Mouse (Mus musculus) hindbrain, embryonic 13.5 days (tissue): ENCODE measurements around the gene Lix1l. TPM values are rescaled to one million over a fixed set of nuclear protein-coding genes. Genes with fewer than 3 reads are reported as not detected.
A peak's percentile ranks its signal among the peaks of the same experiment; 100 is the strongest.

Experiments
- ATAC-seq: fragments of 200-750 bp; cut with Nextera tagmentation; 2 replicates; pipeline ENCODE4 v1.8.0; 2017; ENCODE audit warnings: moderate TSS enrichment; ENCODE audit not compliant: low FRiP score
- H3K27ac ChIP-seq: fragments of 300-500 bp; sonication (generic); 2 replicates; pipeline ENCODE4 v1.5.1; 2015; ENCODE audit warnings: inconsistent platforms, mild to moderate bottlenecking, moderate library complexity
- H3K27me3 ChIP-seq: fragments of 300-500 bp; sonication (generic); 2 replicates; pipeline ENCODE4 v1.6.1; 2015; ENCODE audit warnings: mild to moderate bottlenecking, inconsistent platforms
- H3K36me3 ChIP-seq: fragments of 300-500 bp; sonication (generic); 2 replicates; pipeline ENCODE4 v1.6.1; 2015; ENCODE audit warnings: mild to moderate bottlenecking, inconsistent platforms
- H3K4me1 ChIP-seq: fragments of 300-500 bp; sonication (generic); replicated peaks from 2 replicates; pipeline ENCODE4 v1.6.1; 2015; ENCODE audit warnings: inconsistent platforms
- H3K4me2 ChIP-seq: fragments of 300-500 bp; sonication (generic); 2 replicates; pipeline ENCODE4 v1.6.1; 2015; ENCODE audit warnings: inconsistent platforms, mild to moderate bottlenecking, moderate library complexity
- H3K4me3 ChIP-seq: fragments of 300-500 bp; sonication (generic); 2 replicates; pipeline ENCODE4 v1.5.1; 2015; ENCODE audit warnings: mild to moderate bottlenecking, inconsistent platforms
- H3K9ac ChIP-seq: fragments of 300-500 bp; sonication (generic); 2 replicates; pipeline ENCODE4 v1.6.1; 2015; ENCODE audit warnings: mild to moderate bottlenecking, inconsistent platforms
- H3K9me3 ChIP-seq: fragments of 300-500 bp; sonication (generic); 2 replicates; pipeline ENCODE4 v1.6.1; 2016; ENCODE audit warnings: inconsistent platforms
- WGBS: fragments of 180-500 bp; shearing (Covaris S2); methylation state at CpG from one replicate; pipeline ENCODE4 v1.1.7; 2015; 5-methylcytosine and 5-hydroxymethylcytosine counted together
- polyA plus RNA-seq: library from polyadenylated mRNA; unstranded; fragments of >200 nt; fragmentation: Nextera tagmentation; extraction: Ambion mirVana; gene quantifications from 2 replicates; pipeline ENCODE4 v1.2.1, GENCODE M21; 2015

Lix1l gene
- polyA plus RNA-seq, 1 experiment from 2014 or later, result 7.3 TPM

GRCm38 (mm10) chr3:96579239-96579750 lies 21.7 kb upstream of the Lix1l start:
- WGBS, result 71% methylated on average over 4 of the region's 4 CpGs
- ATAC-seq, result no peak
- H3K4me2 ChIP-seq, result no peak overlapping the region
- peaks cover 11% of the 10 kb centered on the region for H3K27me3 ChIP-seq
- no peak overlapping the region for H3K4me3 ChIP-seq
- no peaks in the 10 kb centered on the region for H3K36me3 ChIP-seq
- H3K4me1 ChIP-seq, result peaks cover 31% of the 10 kb centered on the region
- H3K27ac ChIP-seq, result no peak overlapping the region
- H3K9me3 ChIP-seq, result no peaks in the 10 kb centered on the region
- H3K9ac ChIP-seq, result 0 out of 2 replicates have a peak overlapping the region, but pooled peaks have one; percentile 43

DNA sequence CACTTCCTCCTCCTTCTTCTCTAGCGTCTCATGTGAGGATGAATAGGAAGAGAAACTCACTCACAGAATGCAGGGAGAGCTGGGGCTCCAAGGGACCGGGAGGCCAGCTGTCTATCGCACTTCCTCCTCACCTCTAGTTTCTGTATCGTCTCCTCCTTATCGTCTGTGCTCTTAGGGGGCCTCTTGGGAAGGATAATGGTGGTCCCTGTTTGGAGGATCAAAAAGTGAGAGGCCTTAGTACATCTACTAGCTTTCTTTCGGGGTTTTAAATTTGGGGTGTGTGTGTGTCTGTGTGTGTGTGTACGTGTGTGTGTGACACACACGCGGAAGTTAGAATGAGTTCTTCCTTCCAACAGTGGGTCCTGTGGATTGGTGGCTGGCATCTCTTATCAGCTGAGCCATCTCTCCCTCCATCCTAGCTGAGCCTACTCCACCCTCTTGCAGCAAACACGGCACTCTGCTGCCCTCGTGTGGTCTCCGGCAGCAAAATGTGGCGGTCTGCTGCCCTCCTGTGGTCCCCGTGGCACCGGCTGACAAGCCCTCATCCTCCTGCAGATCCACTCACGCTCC lies 21.0 kb upstream of the Lix1l start:
- Histone ChIP-seq H3K4me2 (peak overlapping the region; percentile 58), H3K9ac (peak overlapping the region; percentile 72), H3K4me3 (peak overlapping the region; percentile 30), H3K36me3 (no peaks in the 10 kb centered on the region), H3K27me3 (peaks cover 11% of the 10 kb centered on the region), H3K9me3 (no peaks in the 10 kb centered on the region), H3K27ac (no peak overlapping the region), H3K4me1 (peaks cover 31% of the 10 kb centered on the region)
- WGBS, result 15% methylated on average over 16 of the region's 16 CpGs
- peak; percentile 83 for ATAC-seq

- Histone ChIP-seq H3K27ac (no peak overlapping the region), H3K36me3 (no peaks in the 10 kb centered on the region), H3K9me3 (no peaks in the 10 kb centered on the region), H3K4me2 (no peak overlapping the region), H3K4me3 (no peak overlapping the region), H3K9ac (no peak overlapping the region), H3K27me3 (peaks cover 11% of the 10 kb centered on the region), H3K4me1 (peaks cover 27% of the 10 kb centered on the region)
- 51% methylated on average over 6 of the region's 6 CpGs for WGBS
- ATAC-seq, result no peak
Measured at GRCm38 (mm10) chr3:96581141-96581540, 19.8 kb upstream of the Lix1l start.

DNA sequence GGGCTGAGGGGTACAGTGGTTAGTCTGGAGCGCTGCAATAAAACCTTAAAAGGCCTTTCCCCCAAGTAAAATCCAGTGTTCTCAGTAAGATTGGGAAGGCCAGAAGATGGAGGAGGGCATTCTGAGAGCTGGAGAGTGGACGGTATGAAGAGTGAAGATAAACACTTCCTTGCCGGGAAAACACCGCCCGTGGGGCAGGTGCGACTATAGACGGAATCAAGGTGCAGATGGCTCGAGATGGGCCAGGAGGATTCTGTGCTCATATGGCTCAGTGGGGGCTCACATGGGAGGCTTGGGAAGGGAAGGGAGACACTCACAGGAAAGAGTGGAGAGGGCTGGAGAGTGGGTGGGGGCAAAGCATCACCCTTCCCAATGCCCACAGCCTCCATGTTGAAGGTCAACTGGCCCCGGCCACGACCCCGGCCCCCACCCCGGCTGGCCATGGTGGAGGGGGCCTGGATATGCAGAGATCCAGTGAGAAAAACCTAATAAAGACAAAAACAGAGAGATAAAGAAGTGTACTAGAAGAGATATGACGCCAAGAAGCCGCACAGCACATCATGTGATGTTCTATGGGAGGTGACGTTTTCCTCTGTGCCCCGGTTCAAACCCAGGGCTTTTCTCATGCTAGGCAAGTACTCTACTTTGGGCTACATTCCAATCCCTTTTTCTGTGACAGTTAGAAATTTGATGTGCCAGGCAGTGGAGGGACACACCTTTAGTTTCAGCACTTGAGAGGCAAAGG lies 19.0 kb upstream of the Lix1l start:
- Histone ChIP-seq H3K4me3 (no peak overlapping the region), H3K9ac (no peak overlapping the region), H3K9me3 (no peaks in the 10 kb centered on the region), H3K4me2 (no peak overlapping the region), H3K27me3 (peaks cover 11% of the 10 kb centered on the region), H3K36me3 (no peaks in the 10 kb centered on the region), H3K27ac (no peak overlapping the region), H3K4me1 (peaks cover 19% of the 10 kb centered on the region)
- WGBS, result 92% methylated on average over 16 of the region's 16 CpGs
- no peak for ATAC-seq

GRCm38 (mm10) chr3:96583386-96583785 lies 17.6 kb upstream of the Lix1l start:
- WGBS, result 95% methylated on average over 5 of the region's 5 CpGs
- no peak overlapping the region for H3K9ac ChIP-seq
- ATAC-seq, result no peak
- peaks cover 11% of the 10 kb centered on the region for H3K27me3 ChIP-seq
- no peak overlapping the region for H3K4me2 ChIP-seq
- H3K4me3 ChIP-seq, result no peak overlapping the region
- no peak overlapping the region for H3K27ac ChIP-seq
- H3K36me3 ChIP-seq, result no peaks in the 10 kb centered on the region
- H3K9me3 ChIP-seq, result no peaks in the 10 kb centered on the region; the same call in 1 of the 2 replicates
- H3K4me1 ChIP-seq, result peaks cover 13% of the 10 kb centered on the region

DNA sequence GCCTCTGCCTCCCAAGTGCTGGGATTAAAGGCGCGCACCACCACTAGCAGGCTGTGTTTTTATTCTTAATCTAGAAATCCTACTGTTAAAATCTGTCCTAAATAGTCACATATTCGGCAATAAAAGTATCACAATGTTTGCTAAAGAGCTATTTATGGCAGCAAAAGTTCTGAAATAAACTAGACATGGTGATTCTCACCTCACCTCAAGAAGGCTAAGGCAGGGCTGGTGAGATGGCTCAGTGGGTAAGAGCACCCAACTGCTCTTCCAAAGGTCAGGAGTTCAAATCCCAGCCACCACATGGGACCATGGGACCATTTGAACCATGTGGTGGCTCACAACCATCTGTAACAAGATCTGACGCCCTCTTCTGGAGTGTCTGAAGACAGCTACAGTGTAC lies 10.3 kb upstream of the Lix1l start:
- Histone ChIP-seq H3K4me1 (peaks cover 18% of the 10 kb centered on the region), H3K9ac (no peak overlapping the region), H3K36me3 (no peaks in the 10 kb centered on the region; the same call in 1 of the 2 replicates), H3K4me3 (no peak overlapping the region), H3K27ac (no peak overlapping the region), H3K4me2 (no peak overlapping the region), H3K9me3 (no peaks in the 10 kb centered on the region; the same call in 1 of the 2 replicates), H3K27me3 (peaks cover 8% of the 10 kb centered on the region)
- no peak for ATAC-seq
- 79% methylated on average over 4 of the region's 4 CpGs for WGBS

DNA sequence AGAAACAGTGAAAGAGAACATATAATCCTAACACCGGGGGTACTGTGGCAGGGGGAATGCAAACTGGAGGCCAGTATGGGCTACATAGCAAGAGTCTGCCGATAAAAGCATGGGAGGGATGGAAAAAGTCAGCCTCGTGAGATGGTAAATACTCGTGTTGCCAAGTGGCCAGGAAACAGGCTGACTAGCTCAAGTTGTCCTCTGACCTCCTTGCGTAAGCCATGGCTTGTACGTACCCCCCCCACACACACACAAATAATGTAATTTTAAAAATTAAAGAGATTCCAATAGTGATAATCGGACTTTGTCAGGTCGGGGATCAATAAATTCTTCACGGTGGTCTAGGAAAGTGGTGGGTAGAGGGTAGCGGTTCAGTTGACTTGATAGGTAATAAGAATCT lies 7.6 kb upstream of the Lix1l start:
- Histone ChIP-seq H3K9me3 (no peaks in the 10 kb centered on the region), H3K27ac (peak overlapping the region; percentile 89), H3K9ac (peak overlapping the region; percentile 76), H3K27me3 (peaks cover 13% of the 10 kb centered on the region), H3K4me2 (peak overlapping the region; percentile 69), H3K36me3 (no peaks in the 10 kb centered on the region; the same call in 1 of the 2 replicates), H3K4me1 (peaks cover 46% of the 10 kb centered on the region), H3K4me3 (peak overlapping the region; percentile 60)
- ATAC-seq, result 0 out of 2 replicates have a peak, but pooled peaks have one; percentile 0
- 1% methylated on average over 10 of the region's 10 CpGs for WGBS

GRCm38 (mm10) chr3:96593790-96594560 lies 7.0 kb upstream of the Lix1l start, which contains the start of gene Polr3gl:
Polr3gl (minus strand) TSS chr3:96594181.
- peak; percentile 83 for ATAC-seq
- Histone ChIP-seq H3K4me3 (peak within 1 kb of the TSS; percentile 60), H3K36me3 (no peaks in the 10 kb centered on the region; the same call in 1 of the 2 replicates), H3K9me3 (no peaks in the 10 kb centered on the region), H3K4me1 (peaks cover 52% of the 10 kb centered on the region), H3K27ac (peak within 1 kb of the TSS; percentile 89), H3K4me2 (peak within 1 kb of the TSS; percentile 69), H3K9ac (peak within 1 kb of the TSS; percentile 76), H3K27me3 (peaks cover 13% of the 10 kb centered on the region)
- under 1% methylated on average over 36 of the region's 38 CpGs for WGBS

DNA sequence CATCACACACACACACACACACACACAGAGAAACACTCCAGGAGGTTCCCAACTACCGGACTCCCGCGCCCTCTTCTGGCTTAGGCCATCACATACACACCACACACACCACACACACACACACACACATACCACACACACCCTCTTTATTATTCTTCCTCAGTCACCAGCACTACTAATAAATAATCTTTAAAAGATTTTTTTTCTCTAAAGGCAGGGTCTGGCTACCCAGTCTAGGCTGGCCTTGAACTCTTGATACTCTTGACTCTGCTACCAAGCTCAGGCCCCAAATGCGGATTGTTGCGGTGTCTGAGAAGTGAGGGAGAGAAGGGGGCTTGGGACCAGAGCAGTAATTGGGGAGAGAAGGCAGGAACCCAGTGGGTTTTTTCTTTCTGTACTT lies 6.1 kb upstream of the Lix1l start:
- WGBS, result 76% methylated on average over 5 of the region's 5 CpGs
- peaks cover 13% of the 10 kb centered on the region for H3K27me3 ChIP-seq
- peaks cover 59% of the 10 kb centered on the region for H3K4me1 ChIP-seq
- H3K36me3 ChIP-seq, result no peaks in the 10 kb centered on the region; the same call in 1 of the 2 replicates
- ATAC-seq, result no peak
- no peak overlapping the region for H3K4me2 ChIP-seq
- no peaks in the 10 kb centered on the region for H3K9me3 ChIP-seq
- H3K4me3 ChIP-seq, result no peak overlapping the region
- H3K27ac ChIP-seq, result no peak overlapping the region
- no peak overlapping the region for H3K9ac ChIP-seq

DNA sequence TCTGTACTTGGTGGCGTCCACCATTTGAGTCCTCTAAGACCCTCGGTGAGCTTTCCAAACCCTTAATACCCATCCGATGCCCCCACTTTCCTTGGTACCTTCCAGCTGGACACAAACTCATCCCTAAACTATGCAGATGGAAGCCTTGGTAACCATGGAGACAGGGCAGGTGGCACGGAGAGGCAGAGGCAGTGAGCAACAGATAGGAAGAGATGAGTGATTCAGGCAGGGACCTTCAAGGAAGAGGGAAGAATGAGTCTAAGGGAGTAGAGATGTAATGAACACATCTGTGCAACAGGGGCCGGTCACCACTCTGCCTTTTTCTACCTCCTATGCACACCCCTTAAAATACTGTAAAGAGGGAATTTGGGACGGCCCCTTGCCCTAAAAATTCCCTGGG lies 5.3 kb upstream of the Lix1l start:
- Histone ChIP-seq H3K4me2 (peak overlapping the region; percentile 98), H3K9me3 (no peaks in the 10 kb centered on the region), H3K4me3 (peak overlapping the region; percentile 53), H3K27ac (peak overlapping the region; percentile 66; the same call in 1 of the 2 replicates), H3K27me3 (peaks cover 13% of the 10 kb centered on the region), H3K9ac (peak overlapping the region; percentile 85), H3K36me3 (no peaks in the 10 kb centered on the region), H3K4me1 (peaks cover 67% of the 10 kb centered on the region)
- WGBS, result 16% methylated on average over 6 of the region's 6 CpGs
- ATAC-seq, result no peak

DNA sequence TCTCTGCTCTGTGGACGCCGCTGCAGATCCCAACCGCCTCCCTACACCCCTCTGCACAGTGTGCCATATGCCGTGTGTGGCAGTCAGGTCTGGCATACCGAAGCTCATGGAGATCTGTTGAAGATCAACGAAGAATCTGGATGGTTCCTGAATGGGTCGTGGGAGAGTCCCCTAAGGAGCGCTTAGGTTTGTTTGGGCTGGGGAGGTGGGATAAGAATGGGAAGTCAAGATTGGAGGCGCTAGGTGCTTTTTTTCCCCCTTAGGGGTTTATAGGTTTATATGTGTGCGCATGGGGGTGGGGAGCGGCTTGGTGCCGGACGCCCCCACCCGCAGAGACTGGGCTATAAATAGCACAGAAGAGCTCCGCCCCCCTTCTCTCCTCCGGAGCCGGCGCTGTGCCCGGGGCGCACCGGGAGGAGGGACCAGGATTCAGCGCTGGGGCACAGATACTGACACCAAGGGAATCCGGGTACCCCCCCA lies 4.7 kb upstream of the Lix1l start, which contains the start of gene Ankrd34a:
Ankrd34a (plus strand) TSS at position 409 of the 480 bp plus-strand sequence.
- ATAC-seq, result no peak

GRCm38 (mm10) chr3:96596855-96597254 lies 4.1 kb upstream of the Lix1l start:
- Histone ChIP-seq H3K4me3 (peak overlapping the region; percentile 53), H3K27ac (peak overlapping the region; percentile 66), H3K36me3 (no peaks in the 10 kb centered on the region), H3K9me3 (no peaks in the 10 kb centered on the region), H3K9ac (peak overlapping the region; percentile 85), H3K27me3 (peaks cover 13% of the 10 kb centered on the region), H3K4me2 (peak overlapping the region; percentile 98), H3K4me1 (peaks cover 69% of the 10 kb centered on the region)
- no peak for ATAC-seq
- 2% methylated on average over 12 of the region's 12 CpGs for WGBS

More for the DNA sequence above, 4.7 kb upstream of the Lix1l start, which contains the start of gene Ankrd34a:
- no peaks in the 10 kb centered on the region for H3K36me3 ChIP-seq
- H3K4me3 ChIP-seq, result peak within 1 kb of the TSS; percentile 53
- peak within 1 kb of the TSS; percentile 85 for H3K9ac ChIP-seq
- peak within 1 kb of the TSS; percentile 98 for H3K4me2 ChIP-seq
- H3K27ac ChIP-seq, result peak within 1 kb of the TSS; percentile 74
- H3K9me3 ChIP-seq, result no peaks in the 10 kb centered on the region
- H3K27me3 ChIP-seq, result peaks cover 13% of the 10 kb centered on the region
- WGBS, result 0% methylated on average over 21 of the region's 23 CpGs
- peaks cover 67% of the 10 kb centered on the region for H3K4me1 ChIP-seq
